Mouse (Mus musculus): ENCODE data around the gene Csde1. TPM values are rescaled to one million over a fixed set of nuclear protein-coding genes. Genes with fewer than 3 reads are reported as not detected.

Csde1 gene
- polyA plus RNA-seq, 1 experiment from 2014 or later, result 337 TPM

- no peak overlapping the region for H3K27ac ChIP-seq (ENCODE audit: low read length)
- H3K4me2 ChIP-seq (ENCODE audit: low read depth, low read length), result no peak overlapping the region
- ATAC-seq (ENCODE audit: low read depth), result no peak
- H3K27me3 ChIP-seq (ENCODE audit: control insufficient read depth, insufficient read depth, low read depth, low read length), result no peaks in the 10 kb centered on the region
- no peak overlapping the region for H3K4me3 ChIP-seq (ENCODE audit: low read length)
- H3K4me1 ChIP-seq (replicated peaks; ENCODE audit: control insufficient read depth, insufficient read depth, low read length), result no peaks in the 10 kb centered on the region
- no peaks in the 10 kb centered on the region for H3K9me3 ChIP-seq (ENCODE audit: control insufficient read depth, low read length)
- H3K36me3 ChIP-seq (ENCODE audit: control insufficient read depth, insufficient read depth, low read length), result no peaks in the 10 kb centered on the region
- H3K9ac ChIP-seq (ENCODE audit: low read length), result no peak overlapping the region
- 57% methylated on average over 11 of the region's 11 CpGs for WGBS
Observed at GRCm38 (mm10) chr3:103081051-103081450, 60.8 kb downstream of the Csde1 start.

GRCm38 (mm10) chr3:103081861-103082453 is 61.7 kb downstream of the Csde1 start:
- H3K27me3 ChIP-seq (ENCODE audit: control insufficient read depth, insufficient read depth, low read depth, low read length), result no peaks in the 10 kb centered on the region
- no peak overlapping the region for H3K9ac ChIP-seq (ENCODE audit: low read length)
- WGBS, result 69% methylated on average over 17 of the region's 17 CpGs
- no peak overlapping the region for H3K4me2 ChIP-seq (ENCODE audit: low read depth, low read length)
- H3K9me3 ChIP-seq (ENCODE audit: control insufficient read depth, low read length), result no peaks in the 10 kb centered on the region
- H3K4me3 ChIP-seq (ENCODE audit: low read length), result no peak overlapping the region
- H3K4me1 ChIP-seq (replicated peaks; ENCODE audit: control insufficient read depth, insufficient read depth, low read length), result no peaks in the 10 kb centered on the region
- no peak for ATAC-seq (ENCODE audit: low read depth)
- no peak overlapping the region for H3K27ac ChIP-seq (ENCODE audit: low read length)
- H3K36me3 ChIP-seq (ENCODE audit: control insufficient read depth, insufficient read depth, low read length), result no peaks in the 10 kb centered on the region

GRCm38 (mm10) chr3:103082761-103083160 is 62.5 kb downstream of the Csde1 start:
- H3K4me2 ChIP-seq (ENCODE audit: low read depth, low read length), result no peak overlapping the region
- H3K9ac ChIP-seq (ENCODE audit: low read length), result no peak overlapping the region
- H3K36me3 ChIP-seq (ENCODE audit: control insufficient read depth, insufficient read depth, low read length), result no peaks in the 10 kb centered on the region
- H3K27me3 ChIP-seq (ENCODE audit: control insufficient read depth, insufficient read depth, low read depth, low read length), result no peaks in the 10 kb centered on the region
- H3K4me3 ChIP-seq (ENCODE audit: low read length), result no peak overlapping the region
- H3K4me1 ChIP-seq (replicated peaks; ENCODE audit: control insufficient read depth, insufficient read depth, low read length), result no peaks in the 10 kb centered on the region
- WGBS, result 82% methylated on average over 5 of the region's 5 CpGs
- H3K27ac ChIP-seq (ENCODE audit: low read length), result no peak overlapping the region
- ATAC-seq (ENCODE audit: low read depth), result no peak
- H3K9me3 ChIP-seq (ENCODE audit: control insufficient read depth, low read length), result no peaks in the 10 kb centered on the region

- Histone ChIP-seq H3K27ac (ENCODE audit: low read length) (no peak overlapping the region), H3K4me3 (ENCODE audit: low read length) (no peak overlapping the region), H3K27me3 (ENCODE audit: control insufficient read depth, insufficient read depth, low read depth, low read length) (no peaks in the 10 kb centered on the region; the same call in 1 of the 2 replicates), H3K9me3 (ENCODE audit: control insufficient read depth, low read length) (no peaks in the 10 kb centered on the region), H3K4me2 (ENCODE audit: low read depth, low read length) (no peak overlapping the region), H3K36me3 (ENCODE audit: control insufficient read depth, insufficient read depth, low read length) (no peaks in the 10 kb centered on the region), H3K9ac (ENCODE audit: low read length) (no peak overlapping the region), H3K4me1 (replicated peaks; ENCODE audit: control insufficient read depth, insufficient read depth, low read length) (no peaks in the 10 kb centered on the region)
- no peak for ATAC-seq (ENCODE audit: low read depth)
- 74% methylated on average over 3 of the region's 3 CpGs for WGBS
Observed at GRCm38 (mm10) chr3:103085986-103086385, 65.8 kb downstream of the Csde1 start.

GRCm38 (mm10) chr3:103091753-103092152 is 71.5 kb downstream of the Csde1 start:
- 96% methylated on average over 2 of the region's 2 CpGs for WGBS
- H3K27me3 ChIP-seq (ENCODE audit: control insufficient read depth, insufficient read depth, low read depth, low read length), result no peaks in the 10 kb centered on the region; the same call in 1 of the 2 replicates
- H3K9me3 ChIP-seq (ENCODE audit: control insufficient read depth, low read length), result no peaks in the 10 kb centered on the region
- no peak for ATAC-seq (ENCODE audit: low read depth)
- no peak overlapping the region for H3K27ac ChIP-seq (ENCODE audit: low read length)
- no peaks in the 10 kb centered on the region for H3K36me3 ChIP-seq (ENCODE audit: control insufficient read depth, insufficient read depth, low read length)
- H3K4me1 ChIP-seq (replicated peaks; ENCODE audit: control insufficient read depth, insufficient read depth, low read length), result no peaks in the 10 kb centered on the region
- H3K4me2 ChIP-seq (ENCODE audit: low read depth, low read length), result no peak overlapping the region
- no peak overlapping the region for H3K9ac ChIP-seq (ENCODE audit: low read length)
- no peak overlapping the region for H3K4me3 ChIP-seq (ENCODE audit: low read length)

- no peak overlapping the region for H3K27ac ChIP-seq (ENCODE audit: low read length)
- H3K4me1 ChIP-seq (replicated peaks; ENCODE audit: control insufficient read depth, insufficient read depth, low read length), result peaks cover 4% of the 10 kb centered on the region; the same call in 1 of the 2 replicates
- no peaks in the 10 kb centered on the region for H3K36me3 ChIP-seq (ENCODE audit: control insufficient read depth, insufficient read depth, low read length)
- WGBS, result 72% methylated on average over 23 of the region's 23 CpGs
- H3K4me2 ChIP-seq (ENCODE audit: low read depth, low read length), result no peak overlapping the region
- no peak for ATAC-seq (ENCODE audit: low read depth)
- no peaks in the 10 kb centered on the region for H3K9me3 ChIP-seq (ENCODE audit: control insufficient read depth, low read length)
- H3K27me3 ChIP-seq (ENCODE audit: control insufficient read depth, insufficient read depth, low read depth, low read length), result no peaks in the 10 kb centered on the region
- no peak overlapping the region for H3K9ac ChIP-seq (ENCODE audit: low read length)
- H3K4me3 ChIP-seq (ENCODE audit: low read length), result no peak overlapping the region
Observed at GRCm38 (mm10) chr3:103098662-103099061, 78.4 kb downstream of the Csde1 start.

- Histone ChIP-seq H3K27ac (ENCODE audit: low read length) (no peak overlapping the region), H3K4me1 (replicated peaks; ENCODE audit: control insufficient read depth, insufficient read depth, low read length) (peaks cover 4% of the 10 kb centered on the region; the same call in 1 of the 2 replicates), H3K4me2 (ENCODE audit: low read depth, low read length) (no peak overlapping the region), H3K4me3 (ENCODE audit: low read length) (no peak overlapping the region), H3K9me3 (ENCODE audit: control insufficient read depth, low read length) (no peaks in the 10 kb centered on the region), H3K36me3 (ENCODE audit: control insufficient read depth, insufficient read depth, low read length) (no peaks in the 10 kb centered on the region), H3K27me3 (ENCODE audit: control insufficient read depth, insufficient read depth, low read depth, low read length) (no peaks in the 10 kb centered on the region), H3K9ac (ENCODE audit: low read length) (no peak overlapping the region)
- WGBS, result 79% methylated on average over 6 of the region's 6 CpGs
- no peak for ATAC-seq (ENCODE audit: low read depth)
Observed at GRCm38 (mm10) chr3:103099667-103100066, 79.4 kb downstream of the Csde1 start.

GRCm38 (mm10) chr3:103100735-103101134 is 80.5 kb downstream of the Csde1 start:
- no peak for ATAC-seq (ENCODE audit: low read depth)
- WGBS, result 40% methylated on average over 2 of the region's 2 CpGs
- H3K4me1 ChIP-seq (replicated peaks; ENCODE audit: control insufficient read depth, insufficient read depth, low read length), result peaks cover 4% of the 10 kb centered on the region; the same call in 1 of the 2 replicates
- H3K4me2 ChIP-seq (ENCODE audit: low read depth, low read length), result no peak overlapping the region
- no peak overlapping the region for H3K4me3 ChIP-seq (ENCODE audit: low read length)
- H3K27me3 ChIP-seq (ENCODE audit: control insufficient read depth, insufficient read depth, low read depth, low read length), result no peaks in the 10 kb centered on the region
- no peak overlapping the region for H3K27ac ChIP-seq (ENCODE audit: low read length)
- H3K36me3 ChIP-seq (ENCODE audit: control insufficient read depth, insufficient read depth, low read length), result no peaks in the 10 kb centered on the region
- no peaks in the 10 kb centered on the region for H3K9me3 ChIP-seq (ENCODE audit: control insufficient read depth, low read length)
- H3K9ac ChIP-seq (ENCODE audit: low read length), result no peak overlapping the region

- 51% methylated on average over 5 of the region's 5 CpGs for WGBS
- no peak for ATAC-seq (ENCODE audit: low read depth)
- H3K27ac ChIP-seq (ENCODE audit: low read length), result no peak overlapping the region
- no peak overlapping the region for H3K4me2 ChIP-seq (ENCODE audit: low read depth, low read length)
- H3K4me1 ChIP-seq (replicated peaks; ENCODE audit: control insufficient read depth, insufficient read depth, low read length), result peaks cover 4% of the 10 kb centered on the region; the same call in 1 of the 2 replicates
- no peaks in the 10 kb centered on the region for H3K27me3 ChIP-seq (ENCODE audit: control insufficient read depth, insufficient read depth, low read depth, low read length)
- H3K4me3 ChIP-seq (ENCODE audit: low read length), result no peak overlapping the region
- H3K36me3 ChIP-seq (ENCODE audit: control insufficient read depth, insufficient read depth, low read length), result no peaks in the 10 kb centered on the region
- no peak overlapping the region for H3K9ac ChIP-seq (ENCODE audit: low read length)
- H3K9me3 ChIP-seq (ENCODE audit: control insufficient read depth, low read length), result no peaks in the 10 kb centered on the region
Observed at GRCm38 (mm10) chr3:103101194-103101593, 81.0 kb downstream of the Csde1 start.
